Mouse (Mus musculus) midbrain, embryonic 15.5 days (tissue): ENCODE measurements around the gene Specc1. TPM values are rescaled to one million over a fixed set of nuclear protein-coding genes. Genes with fewer than 3 reads are reported as not detected.

Experiments
- ATAC-seq: fragments of 200-750 bp; cut with Nextera tagmentation; replicated peaks from 2 replicates; pipeline ENCODE4 v1.8.0; 2017; ENCODE audit warnings: moderate TSS enrichment
- H3K27ac ChIP-seq: fragments of 300-500 bp; sonication (generic); 2 replicates; pipeline ENCODE4 v1.5.1; 2015; ENCODE audit warnings: mild to moderate bottlenecking, inconsistent platforms
- H3K27me3 ChIP-seq: fragments of 300-500 bp; sonication (generic); replicated peaks from 2 replicates; pipeline ENCODE4 v1.6.1; 2015; ENCODE audit warnings: inconsistent platforms
- H3K36me3 ChIP-seq: fragments of 300-500 bp; sonication (generic); replicated peaks from 2 replicates; pipeline ENCODE4 v1.6.1; 2015; ENCODE audit warnings: inconsistent platforms
- H3K4me1 ChIP-seq: fragments of 300-500 bp; sonication (generic); 2 replicates; pipeline ENCODE4 v1.6.1; 2015; ENCODE audit warnings: inconsistent platforms
- H3K4me2 ChIP-seq: fragments of 300-500 bp; sonication (generic); 2 replicates; pipeline ENCODE4 v1.6.1; 2015; ENCODE audit warnings: inconsistent platforms, mild to moderate bottlenecking, moderate library complexity
- H3K4me3 ChIP-seq: fragments of 300-500 bp; sonication (generic); 2 replicates; pipeline ENCODE4 v1.5.1; 2015; ENCODE audit warnings: mild to moderate bottlenecking, inconsistent platforms
- H3K9ac ChIP-seq: fragments of 300-500 bp; sonication (generic); 2 replicates; pipeline ENCODE4 v1.6.1; 2015; ENCODE audit warnings: mild to moderate bottlenecking, inconsistent platforms
- H3K9me3 ChIP-seq: fragments of 300-500 bp; sonication (generic); 2 replicates; pipeline ENCODE4 v1.6.1; 2016; ENCODE audit warnings: inconsistent platforms
- WGBS: fragments of 180-500 bp; shearing (Covaris S2); methylation state at CpG from one replicate; pipeline ENCODE4 v1.1.7; 2015; ENCODE audit warnings: mixed read lengths; 5-methylcytosine and 5-hydroxymethylcytosine counted together
- polyA plus RNA-seq: library from polyadenylated mRNA; unstranded; fragments of >200 nt; fragmentation: Nextera tagmentation; extraction: Ambion mirVana; gene quantifications from 2 replicates; pipeline ENCODE4 v1.2.1, GENCODE M21; 2015

The Specc1 gene
- polyA plus RNA-seq, 1 experiment from 2014 or later, result 11.3 TPM

- ATAC-seq, result no peak
- 87% methylated on average over 3 of the region's 3 CpGs for WGBS
- no peak overlapping the region for H3K4me3 ChIP-seq
- H3K27ac ChIP-seq, result no peak overlapping the region
- H3K27me3 ChIP-seq, result no peaks in the 10 kb centered on the region
- no peaks in the 10 kb centered on the region for H3K9me3 ChIP-seq
- no peak overlapping the region for H3K4me2 ChIP-seq
- no peak overlapping the region for H3K9ac ChIP-seq
- H3K36me3 ChIP-seq, result no peaks in the 10 kb centered on the region
- no peaks in the 10 kb centered on the region for H3K4me1 ChIP-seq
Observed at GRCm38 (mm10) chr11:62103380-62103911, 146.9 kb downstream of the Specc1 start.

- H3K27me3 ChIP-seq, result no peaks in the 10 kb centered on the region
- H3K4me3 ChIP-seq, result no peak overlapping the region
- peak overlapping the region; percentile 53 for H3K27ac ChIP-seq
- no peaks in the 10 kb centered on the region for H3K9me3 ChIP-seq
- H3K9ac ChIP-seq, result no peak overlapping the region
- H3K36me3 ChIP-seq, result no peaks in the 10 kb centered on the region
- no peak overlapping the region for H3K4me2 ChIP-seq
- ATAC-seq, result peak; percentile 63
- H3K4me1 ChIP-seq, result no peaks in the 10 kb centered on the region
- 76% methylated on average over 1 of the region's 1 CpGs for WGBS
Observed at GRCm38 (mm10) chr11:62106401-62106871, 149.9 kb downstream of the Specc1 start.

- Histone ChIP-seq H3K9ac (no peak overlapping the region), H3K36me3 (no peaks in the 10 kb centered on the region), H3K4me3 (no peak overlapping the region), H3K27me3 (no peaks in the 10 kb centered on the region), H3K27ac (no peak overlapping the region), H3K9me3 (no peaks in the 10 kb centered on the region), H3K4me1 (no peaks in the 10 kb centered on the region), H3K4me2 (no peak overlapping the region)
- 87% methylated on average over 2 of the region's 2 CpGs for WGBS
- ATAC-seq, result no peak
Observed at GRCm38 (mm10) chr11:62107272-62107836, 150.8 kb downstream of the Specc1 start.

GRCm38 (mm10) chr11:62118561-62118960 lies 162.0 kb downstream of the Specc1 start:
- Histone ChIP-seq H3K36me3 (no peaks in the 10 kb centered on the region), H3K9me3 (no peaks in the 10 kb centered on the region), H3K27me3 (no peaks in the 10 kb centered on the region), H3K27ac (no peak overlapping the region), H3K4me3 (no peak overlapping the region), H3K4me1 (no peaks in the 10 kb centered on the region), H3K4me2 (no peak overlapping the region), H3K9ac (no peak overlapping the region)
- 89% methylated on average over 9 of the region's 9 CpGs for WGBS
- ATAC-seq, result no peak

- ATAC-seq, result no peak
- WGBS, result 70% methylated on average over 3 of the region's 3 CpGs
- H3K27me3 ChIP-seq, result no peaks in the 10 kb centered on the region
Observed at GRCm38 (mm10) chr11:62119871-62120270, 163.3 kb downstream of the Specc1 start.

GRCm38 (mm10) chr11:62121365-62121764 lies 164.8 kb downstream of the Specc1 start:
- Histone ChIP-seq H3K27me3 (no peaks in the 10 kb centered on the region), H3K4me1 (no peaks in the 10 kb centered on the region), H3K9me3 (no peaks in the 10 kb centered on the region), H3K36me3 (no peaks in the 10 kb centered on the region), H3K4me3 (no peak overlapping the region), H3K4me2 (no peak overlapping the region), H3K27ac (no peak overlapping the region), H3K9ac (no peak overlapping the region)
- WGBS, result 81% methylated on average over 5 of the region's 5 CpGs
- ATAC-seq, result no peak

More at GRCm38 (mm10) chr11:62119871-62120270, 163.3 kb downstream of the Specc1 start:
- H3K9me3 ChIP-seq, result no peaks in the 10 kb centered on the region
- no peak overlapping the region for H3K27ac ChIP-seq
- no peak overlapping the region for H3K4me3 ChIP-seq
- no peaks in the 10 kb centered on the region for H3K36me3 ChIP-seq
- no peaks in the 10 kb centered on the region for H3K4me1 ChIP-seq
- no peak overlapping the region for H3K9ac ChIP-seq
- H3K4me2 ChIP-seq, result no peak overlapping the region

- no peak overlapping the region for H3K4me3 ChIP-seq
- H3K27me3 ChIP-seq, result no peaks in the 10 kb centered on the region
- WGBS, result 41% methylated on average over 3 of the region's 3 CpGs
- no peak for ATAC-seq
- H3K36me3 ChIP-seq, result no peaks in the 10 kb centered on the region
- no peak overlapping the region for H3K27ac ChIP-seq
- peaks cover 9% of the 10 kb centered on the region; the same call in 1 of the 2 replicates for H3K4me1 ChIP-seq
- H3K9me3 ChIP-seq, result no peaks in the 10 kb centered on the region
- no peak overlapping the region for H3K9ac ChIP-seq
- H3K4me2 ChIP-seq, result no peak overlapping the region
Observed at GRCm38 (mm10) chr11:62127692-62128091, 171.1 kb downstream of the Specc1 start.

GRCm38 (mm10) chr11:62128197-62128596 lies 171.6 kb downstream of the Specc1 start:
- Histone ChIP-seq H3K4me1 (peaks cover 9% of the 10 kb centered on the region; the same call in 1 of the 2 replicates), H3K27me3 (no peaks in the 10 kb centered on the region), H3K9ac (no peak overlapping the region), H3K4me3 (no peak overlapping the region), H3K9me3 (no peaks in the 10 kb centered on the region), H3K36me3 (no peaks in the 10 kb centered on the region), H3K27ac (no peak overlapping the region), H3K4me2 (no peak overlapping the region)
- ATAC-seq, result no peak
- WGBS, result 81% methylated on average over 8 of the region's 8 CpGs

- no peak for ATAC-seq
- H3K36me3 ChIP-seq, result no peaks in the 10 kb centered on the region
- 6% methylated on average over 3 of the region's 3 CpGs for WGBS
- H3K27me3 ChIP-seq, result no peaks in the 10 kb centered on the region
- H3K4me2 ChIP-seq, result no peak overlapping the region
- no peaks in the 10 kb centered on the region for H3K9me3 ChIP-seq
- no peak overlapping the region for H3K4me3 ChIP-seq
- peaks cover 9% of the 10 kb centered on the region; the same call in 1 of the 2 replicates for H3K4me1 ChIP-seq
- no peak overlapping the region for H3K9ac ChIP-seq
- H3K27ac ChIP-seq, result no peak overlapping the region
Observed at GRCm38 (mm10) chr11:62130191-62130590, 173.6 kb downstream of the Specc1 start.

- H3K27ac ChIP-seq, result no peak overlapping the region
- 9% methylated on average over 2 of the region's 2 CpGs for WGBS
- no peak overlapping the region for H3K4me3 ChIP-seq
- H3K27me3 ChIP-seq, result no peaks in the 10 kb centered on the region
- peaks cover 9% of the 10 kb centered on the region; the same call in 1 of the 2 replicates for H3K4me1 ChIP-seq
- no peaks in the 10 kb centered on the region for H3K9me3 ChIP-seq
- H3K36me3 ChIP-seq, result no peaks in the 10 kb centered on the region
- no peak overlapping the region for H3K9ac ChIP-seq
- H3K4me2 ChIP-seq, result no peak overlapping the region
- no peak for ATAC-seq
Observed at GRCm38 (mm10) chr11:62130685-62131295, 174.2 kb downstream of the Specc1 start.

GRCm38 (mm10) chr11:62131601-62132000 lies 175.0 kb downstream of the Specc1 start:
- no peak overlapping the region for H3K4me3 ChIP-seq
- 91% methylated on average over 4 of the region's 4 CpGs for WGBS

GRCm38 (mm10) chr11:62134191-62134590 lies 177.6 kb downstream of the Specc1 start:
- Histone ChIP-seq H3K4me3 (no peak overlapping the region), H3K4me2 (no peak overlapping the region), H3K4me1 (peaks cover 9% of the 10 kb centered on the region; the same call in 1 of the 2 replicates), H3K27me3 (no peaks in the 10 kb centered on the region), H3K9me3 (no peaks in the 10 kb centered on the region), H3K9ac (no peak overlapping the region), H3K36me3 (no peaks in the 10 kb centered on the region), H3K27ac (no peak overlapping the region)
- ATAC-seq, result no peak
- WGBS, result 93% methylated on average over 2 of the region's 2 CpGs

More at GRCm38 (mm10) chr11:62131601-62132000, 175.0 kb downstream of the Specc1 start:
- Histone ChIP-seq H3K4me2 (no peak overlapping the region), H3K4me1 (peaks cover 9% of the 10 kb centered on the region; the same call in 1 of the 2 replicates), H3K27me3 (no peaks in the 10 kb centered on the region), H3K27ac (no peak overlapping the region), H3K9me3 (no peaks in the 10 kb centered on the region), H3K9ac (no peak overlapping the region), H3K36me3 (no peaks in the 10 kb centered on the region)
- ATAC-seq, result no peak
